Mouse (Mus musculus): ENCODE measurements around the gene Upk2. TPM values are rescaled to one million over a fixed set of nuclear protein-coding genes. Genes with fewer than 3 reads are reported as not detected.
"Not testable (repeated sequence)": the region's sequence is repeated elsewhere in the genome, so short reads cannot be mapped to it uniquely, and the experiment has no call there.

Gene Upk2
- polyA plus RNA-seq, 1 experiment = 1.4 TPM

GRCm38 (mm10) chr9:44440961-44441360 is 13.8 kb downstream of the Upk2 start, which contains the start of gene Foxr1:
Gene Foxr1 (minus strand): TSS chr9:44441136.
- H3K4me1 ChIP-seq (ENCODE audit: control insufficient read depth, insufficient read depth, insufficient read length, low read length) = no peaks in the 10 kb centered on the region
- no peak within 1 kb of the TSS for H3K27ac ChIP-seq (ENCODE audit: insufficient read depth, low read depth, low read length)
- H3K36me3 ChIP-seq (ENCODE audit: control insufficient read depth, insufficient read depth, low read length) = no peaks in the 10 kb centered on the region
- WGBS = 77% methylated on average over 19 of the region's 19 CpGs
- no peak within 1 kb of the TSS for H3K4me3 ChIP-seq (ENCODE audit: low read depth, low read length)
- TF ChIP-seq POLR2A (IDR thresholded peaks at IDR 0.05; ENCODE audit: low read depth, low read length) (no peak), CTCF (IDR thresholded peaks at IDR 0.05; ENCODE audit: extremely low read depth, insufficient read length, insufficient replicate concordance, low read depth, low read length) (no peak)
- no peaks in the 10 kb centered on the region for H3K27me3 ChIP-seq (ENCODE audit: control insufficient read depth, insufficient read depth, low read length)

- WGBS = 66% methylated on average over 6 of the region's 6 CpGs
- H3K4me3 ChIP-seq (ENCODE audit: low read depth, low read length) = no peak overlapping the region
- TF ChIP-seq POLR2A (IDR thresholded peaks at IDR 0.05; ENCODE audit: low read depth, low read length) (no peak), CTCF (IDR thresholded peaks at IDR 0.05; ENCODE audit: extremely low read depth, insufficient read length, insufficient replicate concordance, low read depth, low read length) (no peak)
- H3K27ac ChIP-seq (ENCODE audit: insufficient read depth, low read depth, low read length) = no peak overlapping the region
- no peaks in the 10 kb centered on the region for H3K27me3 ChIP-seq (ENCODE audit: control insufficient read depth, insufficient read depth, low read length)
- no peaks in the 10 kb centered on the region for H3K4me1 ChIP-seq (ENCODE audit: control insufficient read depth, insufficient read depth, insufficient read length, low read length)
- H3K36me3 ChIP-seq (ENCODE audit: control insufficient read depth, insufficient read depth, low read length) = no peaks in the 10 kb centered on the region
These were observed 19.0 kb downstream of the Upk2 start for GRCm38 (mm10) chr9:44435747-44436146.

DNA sequence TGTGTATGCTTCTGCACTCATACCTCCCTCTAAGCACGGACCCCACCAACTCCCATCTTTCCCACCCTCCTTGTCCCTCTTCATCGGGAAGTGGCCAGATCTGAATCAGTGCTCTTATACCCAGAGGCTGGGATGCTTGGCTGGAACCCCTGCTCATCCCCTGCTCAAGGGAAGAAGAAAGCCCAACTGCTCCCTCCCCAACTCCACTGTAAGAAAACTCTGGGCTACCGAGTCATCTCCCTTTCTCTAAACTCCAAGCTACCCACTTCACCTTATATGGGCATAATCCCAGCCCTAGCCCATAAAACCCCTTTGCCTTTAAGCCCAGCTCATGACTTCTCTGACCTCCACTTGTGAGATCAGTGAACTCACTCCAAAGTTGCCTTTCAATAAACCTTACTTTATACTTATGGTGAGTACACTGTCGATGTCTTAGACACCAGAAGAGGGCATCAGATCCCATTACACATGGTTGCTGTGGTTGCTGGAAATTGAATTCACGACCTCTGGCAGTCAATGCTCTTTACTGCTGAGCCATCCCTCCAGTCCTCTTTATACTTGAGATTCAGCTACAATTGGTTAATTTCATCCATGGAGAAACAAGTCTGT is 22.1 kb downstream of the Upk2 start:
- Histone ChIP-seq H3K36me3 (ENCODE audit: control insufficient read depth, insufficient read depth, low read length) (no peaks in the 10 kb centered on the region), H3K4me1 (ENCODE audit: control insufficient read depth, insufficient read depth, insufficient read length, low read length) (no peaks in the 10 kb centered on the region), H3K4me3 (ENCODE audit: low read depth, low read length) (no peak overlapping the region), H3K27me3 (ENCODE audit: control insufficient read depth, insufficient read depth, low read length) (no peaks in the 10 kb centered on the region), H3K27ac (ENCODE audit: insufficient read depth, low read depth, low read length) (no peak overlapping the region)
- WGBS = 40% methylated on average over 5 of the region's 5 CpGs
- no peak for TF ChIP-seq CTCF (IDR thresholded peaks at IDR 0.05; ENCODE audit: extremely low read depth, insufficient read length, insufficient replicate concordance, low read depth, low read length)
- TF ChIP-seq POLR2A (IDR thresholded peaks at IDR 0.05; ENCODE audit: low read depth, low read length) = no peak

DNA sequence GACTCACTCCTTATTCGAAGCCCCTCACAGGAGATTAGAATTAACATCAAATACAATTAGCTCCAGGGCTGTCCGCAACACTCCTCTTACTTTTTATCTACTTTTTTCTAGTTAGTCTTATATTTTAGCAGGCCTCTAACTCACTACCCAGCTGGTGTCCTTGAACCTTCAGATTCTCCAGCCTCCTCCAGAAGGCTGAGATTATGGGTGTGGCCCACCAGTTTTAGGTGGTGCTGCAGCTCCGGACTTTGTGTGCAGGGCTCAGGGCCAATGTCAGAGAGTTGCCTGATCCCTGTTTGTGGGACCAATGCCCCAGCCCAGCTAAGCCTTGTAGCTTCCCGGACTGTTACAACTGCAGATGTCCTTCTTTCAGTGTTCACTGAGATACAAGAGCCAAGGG is 31.2 kb downstream of the Upk2 start:
- no peak overlapping the region for H3K27ac ChIP-seq (ENCODE audit: insufficient read depth, low read depth, low read length)
- TF ChIP-seq CTCF (IDR thresholded peaks at IDR 0.05; ENCODE audit: extremely low read depth, insufficient read length, insufficient replicate concordance, low read depth, low read length) = no peak
- no peak for TF ChIP-seq POLR2A (IDR thresholded peaks at IDR 0.05; ENCODE audit: low read depth, low read length)
- H3K4me1 ChIP-seq (ENCODE audit: control insufficient read depth, insufficient read depth, insufficient read length, low read length) = no peaks in the 10 kb centered on the region
- no peaks in the 10 kb centered on the region for H3K27me3 ChIP-seq (ENCODE audit: control insufficient read depth, insufficient read depth, low read length)
- WGBS = 54% methylated on average over 4 of the region's 4 CpGs
- H3K4me3 ChIP-seq (ENCODE audit: low read depth, low read length) = no peak overlapping the region
- no peaks in the 10 kb centered on the region for H3K36me3 ChIP-seq (ENCODE audit: control insufficient read depth, insufficient read depth, low read length)

DNA sequence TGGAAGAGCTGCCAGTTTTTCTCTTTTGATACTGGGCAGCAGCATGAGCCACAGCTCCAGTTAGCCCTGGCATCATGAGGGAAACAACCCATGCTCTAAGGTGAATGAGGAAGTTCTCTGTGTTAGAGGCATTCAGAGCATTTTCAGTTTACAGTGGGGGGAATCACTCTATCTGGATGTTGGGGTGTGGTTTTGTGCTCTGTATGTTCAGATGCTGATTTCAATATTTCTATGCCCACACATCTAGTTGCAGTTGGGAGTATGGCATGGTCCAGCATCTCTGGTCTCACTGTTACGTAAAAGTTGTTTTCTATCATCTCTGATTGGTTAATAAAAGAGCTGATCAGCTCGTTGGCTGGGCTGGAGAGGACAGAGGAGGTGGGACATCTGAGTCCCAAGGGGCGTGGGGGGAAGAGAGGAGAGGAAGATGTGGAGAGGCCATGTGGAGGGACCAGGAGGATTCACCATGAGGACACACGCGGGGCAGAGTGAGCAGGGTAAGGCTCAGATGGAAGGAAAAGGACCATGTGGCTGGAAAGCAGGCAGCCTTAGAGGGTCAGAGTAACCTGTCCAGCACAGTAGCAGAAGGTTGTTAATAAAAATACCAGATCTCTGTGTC is 34.4 kb downstream of the Upk2 start:
- 66% methylated on average over 5 of the region's 5 CpGs for WGBS

GRCm38 (mm10) chr9:44419730-44420129 is 35.0 kb downstream of the Upk2 start:
- WGBS = 92% methylated on average over 9 of the region's 9 CpGs
- not testable (repeated sequence) for H3K4me3 ChIP-seq (ENCODE audit: low read depth, low read length); H3K36me3 ChIP-seq (ENCODE audit: control insufficient read depth, insufficient read depth, low read length); H3K4me1 ChIP-seq (ENCODE audit: control insufficient read depth, insufficient read depth, insufficient read length, low read length); H3K27me3 ChIP-seq (ENCODE audit: control insufficient read depth, insufficient read depth, low read length); H3K27ac ChIP-seq (ENCODE audit: insufficient read depth, low read depth, low read length)

More for the DNA sequence above, 34.4 kb downstream of the Upk2 start:
- Histone ChIP-seq H3K27ac (ENCODE audit: insufficient read depth, low read depth, low read length) (no peak overlapping the region), H3K27me3 (ENCODE audit: control insufficient read depth, insufficient read depth, low read length) (no peaks in the 10 kb centered on the region), H3K4me1 (ENCODE audit: control insufficient read depth, insufficient read depth, insufficient read length, low read length) (peaks cover 2% of the 10 kb centered on the region; the same call in 1 of the 2 replicates), H3K36me3 (ENCODE audit: control insufficient read depth, insufficient read depth, low read length) (0 out of 2 replicates have a peak, but pooled peaks cover 2% of the 10 kb centered on the region), H3K4me3 (ENCODE audit: low read depth, low read length) (no peak overlapping the region)
- TF ChIP-seq CTCF (IDR thresholded peaks at IDR 0.05; ENCODE audit: extremely low read depth, insufficient read length, insufficient replicate concordance, low read depth, low read length) (no peak), POLR2A (IDR thresholded peaks at IDR 0.05; ENCODE audit: low read depth, low read length) (no peak)

DNA sequence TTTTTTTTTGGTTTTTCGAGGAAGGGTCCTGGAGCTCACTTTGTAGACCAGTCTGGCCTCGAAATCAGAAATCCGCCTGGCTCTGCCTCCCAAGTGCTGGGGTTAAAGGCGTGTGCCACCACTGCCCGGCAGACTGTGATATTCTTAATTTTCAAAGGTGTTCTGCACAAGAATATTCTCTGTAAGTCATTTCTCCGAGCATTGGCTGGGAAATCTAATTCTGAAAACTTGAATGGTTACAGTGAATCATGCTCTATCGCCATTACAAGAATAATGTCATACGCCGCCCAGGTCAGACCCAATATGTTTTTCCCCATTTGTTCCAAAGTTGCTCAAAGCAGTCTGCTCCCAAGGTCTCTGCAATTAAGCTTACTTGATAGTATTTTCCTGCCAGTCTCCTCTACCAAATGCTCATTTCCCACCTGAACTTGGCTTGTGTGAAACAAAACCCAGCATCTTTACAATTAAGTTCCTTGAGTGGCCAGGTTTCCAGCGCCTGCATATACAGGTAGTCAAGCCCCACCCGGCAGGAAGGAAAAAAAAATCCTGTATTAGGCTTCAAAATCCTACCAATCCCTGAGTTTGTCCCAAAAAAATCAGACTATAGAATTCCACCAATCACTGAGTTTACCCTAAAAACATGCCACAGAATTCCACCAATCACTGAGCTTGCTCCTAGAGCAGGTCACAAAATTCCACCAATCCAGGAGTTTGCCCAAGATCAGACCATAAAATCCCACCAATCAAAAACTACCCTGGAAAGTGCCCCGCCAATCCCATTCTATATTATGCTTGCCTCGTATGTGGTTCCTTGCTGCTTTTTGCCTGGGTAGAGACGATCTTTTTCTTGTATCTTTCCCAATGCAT is 36.0 kb downstream of the Upk2 start, which contains the start of gene Ccdc84:
Ccdc84 (minus strand) TSS at position 51 of the 867 bp plus-strand sequence.
- peak within 1 kb of the TSS; percentile 35 for H3K27ac ChIP-seq (ENCODE audit: insufficient read depth, low read depth, low read length)
- 72% methylated on average over 14 of the region's 14 CpGs for WGBS

More for the DNA sequence above, 36.0 kb downstream of the Upk2 start, which contains the start of gene Ccdc84:
- H3K36me3 ChIP-seq (ENCODE audit: control insufficient read depth, insufficient read depth, low read length) = 0 out of 2 replicates have a peak, but pooled peaks cover 8% of the 10 kb centered on the region
- peaks cover 2% of the 10 kb centered on the region; the same call in 1 of the 2 replicates for H3K4me1 ChIP-seq (ENCODE audit: control insufficient read depth, insufficient read depth, insufficient read length, low read length)
- no peak for TF ChIP-seq CTCF (IDR thresholded peaks at IDR 0.05; ENCODE audit: extremely low read depth, insufficient read length, insufficient replicate concordance, low read depth, low read length)
- TF ChIP-seq POLR2A (IDR thresholded peaks at IDR 0.05; ENCODE audit: low read depth, low read length) = no peak
- H3K27me3 ChIP-seq (ENCODE audit: control insufficient read depth, insufficient read depth, low read length) = no peaks in the 10 kb centered on the region
- peak within 1 kb of the TSS; percentile 87 for H3K4me3 ChIP-seq (ENCODE audit: low read depth, low read length)
